Mouse (Mus musculus): ENCODE data around the gene Folh1.

GRCm38 (mm10) chr7:86816466-86816865, 40.7 kb upstream of the Folh1 start:
- no peak for TF ChIP-seq CTCF (IDR thresholded peaks at IDR 0.05 in 2 of 3, conservative IDR thresholded peaks at IDR 0.05 in 1 of 3; ENCODE audit: control insufficient read depth in 1 of 3, insufficient read depth in 1 of 3, low read depth in 2 of 3, low read length in 3 of 3, poor library complexity in 1 of 3, severe bottlenecking in 1 of 3)
- no peak for TF ChIP-seq POLR2A (IDR thresholded peaks at IDR 0.05; ENCODE audit: control insufficient read depth in 1 of 2, insufficient read depth in 1 of 2, low read depth in 1 of 2, low read length in 2 of 2, poor library complexity in 1 of 2)
- TF ChIP-seq EP300 (IDR thresholded peaks at IDR 0.05; ENCODE audit: low read depth in 1 of 2, low read length in 2 of 2), result no peak
- TF ChIP-seq E2F4 (IDR thresholded peaks at IDR 0.05; ENCODE audit: borderline replicate concordance, low read depth, low read length), result no peak
- TF ChIP-seq GATA1 (IDR thresholded peaks at IDR 0.05; ENCODE audit: low read depth, low read length), result no peak
- TF ChIP-seq ZC3H11A (IDR thresholded peaks at IDR 0.05; ENCODE audit: low read depth, low read length), result no peak
- TF ChIP-seq CHD1 (IDR thresholded peaks at IDR 0.05; ENCODE audit: low read depth, low read length), result no peak
- no peak for TF ChIP-seq POLR2AphosphoS2 (IDR thresholded peaks at IDR 0.05; ENCODE audit: low read length)
- TF ChIP-seq MAFK (IDR thresholded peaks at IDR 0.05; ENCODE audit: borderline replicate concordance, low read depth, low read length), result no peak
- TF ChIP-seq TCF12 (IDR thresholded peaks at IDR 0.05; ENCODE audit: low read depth, low read length), result no peak
- no peak for TF ChIP-seq TAL1 (IDR thresholded peaks at IDR 0.05; ENCODE audit: low read length)
- no peak for TF ChIP-seq ETS1 (IDR thresholded peaks at IDR 0.05; ENCODE audit: low read depth, low read length)
